Mouse (Mus musculus): ENCODE data around the gene Tnfsf12.

Gene Tnfsf12

DNA sequence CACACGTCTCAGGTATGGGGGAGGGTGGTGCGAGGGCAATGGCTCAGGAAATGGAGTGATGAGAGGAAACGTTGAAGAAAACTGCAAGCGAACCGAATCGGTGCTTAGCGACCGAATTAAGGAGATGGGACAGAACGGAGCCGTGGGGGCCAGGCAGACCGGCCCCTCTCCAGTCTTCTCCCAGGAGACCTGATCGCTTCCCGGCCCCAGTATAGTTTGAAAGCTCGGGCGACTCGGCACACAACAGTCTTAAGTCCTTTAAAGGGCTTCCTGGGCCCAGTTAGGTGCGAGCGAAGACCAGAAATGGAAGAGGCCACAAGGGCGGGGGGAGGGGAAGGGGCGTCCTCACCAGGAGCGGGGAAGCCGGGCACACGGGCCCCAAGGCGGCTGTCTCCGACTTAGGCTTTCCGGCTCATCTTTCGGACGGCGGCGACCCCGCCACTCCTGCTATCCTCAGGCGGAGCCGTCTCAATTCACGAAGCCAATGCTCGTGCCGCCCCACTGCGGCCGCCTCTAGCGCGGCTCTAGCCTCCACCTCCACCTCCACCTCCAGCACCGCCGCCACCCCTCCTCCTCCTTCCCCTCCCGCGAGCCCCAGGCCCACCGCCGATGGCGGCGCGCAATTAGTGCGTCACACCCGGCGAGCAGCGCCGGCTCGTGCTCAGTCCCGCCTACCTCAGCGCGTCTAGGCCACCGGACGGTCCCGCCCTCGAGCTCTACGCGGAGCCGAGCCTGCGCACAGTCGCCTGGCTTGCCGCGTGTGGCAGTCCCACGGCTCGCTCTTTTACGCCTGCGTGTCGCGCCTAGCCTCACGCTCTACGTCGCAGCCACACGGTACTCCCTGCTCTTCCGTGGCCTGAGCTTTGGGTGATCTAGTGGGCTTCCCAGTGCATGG, 14.1 kb downstream of the Tnfsf12 start, which contains the start of gene Senp3:
TSS of gene Senp3 (minus strand) at position 771 of the 895 bp plus-strand sequence.
- DNase-seq (ENCODE audit: low spot score in 2 of 2) = peak; percentile 94 to 96

DNA sequence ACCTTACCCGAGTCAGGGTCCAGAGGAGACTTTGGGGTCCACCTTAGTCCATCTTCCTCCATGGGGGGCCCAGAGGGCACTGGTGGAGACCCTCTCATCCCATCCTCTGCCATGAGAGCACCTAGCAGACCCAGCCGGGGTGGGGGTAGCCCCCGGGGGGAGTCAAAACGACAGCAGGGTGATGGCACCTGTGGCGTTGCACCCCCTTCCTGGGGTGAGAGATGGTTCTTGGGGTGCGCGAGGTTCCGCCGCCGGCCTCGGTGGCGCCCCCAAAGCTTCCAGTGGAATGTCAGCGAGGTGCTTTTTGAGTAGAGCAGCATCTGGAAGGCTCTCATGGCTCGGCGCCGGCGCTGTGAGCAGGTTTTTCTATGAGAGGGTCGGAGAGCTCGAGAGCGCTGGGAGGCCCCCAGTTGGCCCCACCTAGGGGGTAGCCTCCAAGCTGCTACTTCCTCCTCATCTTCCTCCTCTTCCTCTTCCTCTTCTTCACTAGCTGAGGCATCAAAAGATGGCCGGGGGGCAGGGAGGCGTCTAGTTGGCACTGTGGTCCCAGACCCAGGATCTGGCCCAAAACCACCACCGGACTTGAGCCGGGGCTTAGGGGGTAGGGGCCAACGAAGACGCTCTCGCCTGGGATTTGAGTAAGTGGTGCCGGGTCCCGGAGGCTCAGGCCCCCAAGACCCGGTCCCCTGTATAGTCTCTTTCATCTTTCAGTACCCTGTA, 15.4 kb downstream of the Tnfsf12 start:
- no peak for DNase-seq (ENCODE audit: low spot score in 2 of 2)

DNA sequence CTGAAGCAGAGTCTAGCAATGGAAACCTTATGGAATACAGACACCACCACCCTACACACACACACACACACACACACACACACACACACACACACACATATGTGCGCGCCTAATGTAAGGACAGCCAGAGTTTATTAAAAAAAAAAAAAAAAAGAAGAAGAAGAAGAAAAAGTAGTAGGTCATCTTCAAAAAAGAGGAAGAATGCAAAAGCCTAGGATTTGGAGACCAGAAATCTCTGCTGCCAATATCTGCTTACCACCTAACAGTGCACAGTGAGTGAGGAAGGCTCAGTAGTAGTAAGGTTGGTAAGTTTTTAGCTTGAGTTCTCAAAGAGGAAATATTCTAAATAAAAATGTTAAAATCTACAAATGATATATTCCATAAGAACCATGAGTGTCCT, 16.5 kb downstream of the Tnfsf12 start:
- no peak for DNase-seq (ENCODE audit: low spot score in 2 of 2)

DNA sequence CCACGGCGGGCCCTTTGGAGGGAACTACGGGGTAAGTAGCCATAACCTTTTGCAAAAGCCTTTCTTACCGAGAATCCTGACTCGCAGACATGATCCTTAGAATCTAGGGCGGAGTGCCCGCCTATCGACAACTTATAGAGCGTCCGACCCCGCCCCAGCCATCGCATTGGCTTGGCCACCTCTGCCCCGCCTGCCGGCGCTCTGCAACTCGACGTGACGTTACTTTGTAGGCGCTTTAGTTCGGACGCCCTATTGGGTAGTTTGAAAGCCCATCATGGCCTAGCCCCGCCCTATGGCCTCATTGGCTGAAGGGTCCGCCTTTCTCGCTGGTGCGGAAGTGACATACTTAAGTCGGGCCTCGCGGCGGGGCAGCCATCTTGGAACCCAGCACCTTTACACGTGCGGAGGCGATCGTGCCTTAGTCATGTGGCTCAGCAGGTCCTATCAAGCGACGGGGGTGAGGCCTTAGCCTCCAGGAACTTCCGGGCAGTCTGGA, 23.4 kb downstream of the Tnfsf12 start, which contains the start of gene Eif4a1:
TSS of gene Eif4a1 (minus strand) at position 213 of the 496 bp plus-strand sequence.
- peak; percentile 100 for DNase-seq (ENCODE audit: low spot score in 2 of 2)

DNA sequence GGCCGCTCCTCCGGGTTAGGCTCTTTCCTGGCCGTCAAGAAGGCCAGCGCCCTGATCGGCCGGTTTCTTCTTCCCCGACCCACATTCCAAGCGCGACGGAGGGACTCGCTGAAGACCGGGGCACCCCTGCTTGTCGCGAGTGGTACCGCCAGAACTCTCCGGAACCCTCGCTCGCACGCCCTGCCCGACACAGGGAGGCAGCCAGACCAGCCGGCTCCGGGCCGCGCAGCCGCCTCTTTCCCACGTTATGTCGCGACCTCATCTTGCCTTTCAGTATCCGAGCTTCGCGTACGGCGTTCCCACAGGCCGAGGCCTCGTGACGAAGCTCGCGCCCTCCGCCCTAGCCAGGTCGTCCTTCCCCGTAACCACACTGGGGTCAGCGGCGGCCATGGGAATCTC, 23.9 kb downstream of the Tnfsf12 start:
- DNase-seq (ENCODE audit: low spot score in 2 of 2) = no peak

DNA sequence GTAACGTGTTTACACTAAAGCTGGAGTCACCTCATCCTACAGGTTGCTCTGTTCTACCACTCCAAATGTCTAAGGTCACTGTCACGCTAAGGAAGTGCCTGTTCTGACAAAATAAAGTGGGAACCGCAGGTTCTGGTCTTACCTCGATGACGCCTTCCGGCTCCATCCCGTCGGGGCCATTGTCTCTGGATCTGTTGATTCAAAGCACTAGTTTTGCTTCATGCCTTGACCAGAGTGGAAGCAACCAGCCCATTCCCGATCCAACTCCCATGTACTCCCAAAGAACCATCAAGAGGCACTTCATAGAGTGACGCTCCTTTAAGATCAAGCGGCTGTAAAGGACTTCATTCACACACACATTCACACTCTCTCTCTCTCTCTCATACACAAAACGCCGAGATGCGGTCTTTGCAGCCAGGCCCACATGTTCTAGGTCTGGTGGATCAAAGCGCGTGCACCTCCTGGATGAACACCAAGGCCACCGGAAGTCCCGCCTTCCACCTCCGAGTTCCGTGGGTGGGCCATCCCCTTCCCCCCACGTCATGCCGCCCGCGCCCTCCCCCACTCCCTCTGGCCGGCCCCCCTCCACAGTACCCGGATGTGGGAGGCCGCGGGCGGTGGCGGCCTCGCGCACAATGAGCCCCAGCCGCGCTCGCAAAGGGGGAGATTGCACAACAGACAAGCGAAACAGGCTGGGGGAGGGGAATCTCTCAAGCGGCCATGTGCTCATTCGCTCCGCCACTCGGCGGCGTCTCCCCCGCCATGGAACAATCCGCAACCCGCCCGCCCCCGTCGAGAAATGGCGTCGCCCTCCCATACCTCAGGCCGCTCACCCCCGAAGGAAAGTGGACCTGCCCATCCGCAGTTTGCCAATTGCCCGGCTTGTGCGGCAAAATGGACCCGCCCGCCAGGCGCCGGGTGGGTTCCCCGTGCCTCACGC, 24.6 kb downstream of the Tnfsf12 start:
- DNase-seq (ENCODE audit: low spot score in 2 of 2) = peak; percentile 86 to 92

DNA sequence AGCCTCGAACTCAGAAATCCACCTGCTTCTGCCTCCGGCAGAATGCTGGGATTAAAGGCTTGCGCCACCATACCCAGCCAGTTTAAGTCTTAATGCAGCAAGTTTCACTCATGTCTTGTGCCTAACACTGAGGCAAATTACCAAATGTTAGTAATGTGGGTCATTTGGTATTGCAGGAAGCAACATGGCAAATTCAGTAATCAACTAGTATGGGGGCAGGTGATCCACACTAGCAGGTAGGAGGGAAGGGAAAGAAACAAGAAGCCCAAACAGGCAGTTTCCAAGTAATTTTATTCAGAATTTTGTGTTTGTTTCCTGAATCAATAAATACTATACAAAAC, 29.0 kb downstream of the Tnfsf12 start:
- no peak for DNase-seq (ENCODE audit: low spot score in 2 of 2)

DNA sequence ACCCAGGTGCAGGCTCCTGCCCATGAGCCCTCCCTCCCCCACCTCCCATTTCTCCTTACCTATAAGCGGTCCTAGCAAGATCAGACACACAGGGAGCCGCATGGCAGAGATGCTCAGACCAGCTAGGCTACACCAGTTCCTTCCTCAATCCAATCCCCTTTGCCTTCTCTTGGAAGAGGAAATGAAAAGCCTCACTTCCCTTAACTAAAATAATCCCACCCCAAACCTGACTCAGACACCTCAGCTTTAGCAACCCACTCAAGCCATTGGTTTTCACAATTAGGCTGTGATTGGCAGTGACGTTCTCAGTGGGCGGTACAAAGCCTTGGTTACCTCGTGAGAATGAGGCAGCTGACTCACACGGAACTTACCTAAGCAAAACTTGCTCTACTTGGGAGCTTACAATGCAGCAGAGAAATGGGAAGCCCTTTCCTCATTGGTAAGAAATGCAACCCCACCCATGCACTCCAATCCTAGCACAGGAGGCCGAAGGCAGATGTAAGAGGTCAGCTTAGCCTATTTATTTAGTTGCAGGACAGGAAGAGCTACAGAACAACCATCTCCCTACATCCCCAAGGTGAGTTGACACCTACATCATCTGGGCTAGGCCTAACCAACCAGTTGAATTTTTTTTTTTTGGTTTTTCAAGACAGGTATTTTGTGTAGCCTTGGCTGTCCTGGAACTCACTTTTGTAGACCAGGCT, 29.5 kb downstream of the Tnfsf12 start, which contains the start of gene Cd68:
TSS of gene Cd68 (minus strand) at position 193 of the 704 bp plus-strand sequence.
- DNase-seq (ENCODE audit: low spot score in 2 of 2) = peak; percentile 79 to 82

DNA sequence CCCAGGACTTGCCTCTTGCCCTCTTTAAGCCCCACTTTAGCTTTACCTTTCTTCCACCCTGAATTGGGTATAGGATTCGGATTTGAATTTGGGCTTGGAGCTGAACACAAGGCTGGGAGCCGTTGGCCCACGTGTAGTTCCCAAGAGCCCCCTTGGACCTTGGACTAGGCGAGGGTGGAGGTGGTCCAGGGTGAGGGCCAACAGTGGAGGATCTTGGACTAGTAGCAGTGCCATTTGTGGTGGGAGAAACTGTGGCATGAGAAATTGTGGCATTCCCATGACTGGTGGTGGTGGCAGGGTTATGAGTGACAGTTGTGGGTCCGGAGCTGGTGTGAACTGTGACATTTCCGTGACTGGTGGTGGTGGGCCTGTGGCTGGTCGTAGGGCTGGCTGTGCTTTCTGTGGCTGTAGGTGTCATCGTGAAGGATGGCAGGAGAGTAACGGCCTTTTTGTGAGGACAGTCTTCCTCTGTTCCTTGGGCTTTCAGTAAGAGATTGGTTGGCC, 30.1 kb downstream of the Tnfsf12 start:
- no peak for DNase-seq (ENCODE audit: low spot score in 2 of 2)

DNA sequence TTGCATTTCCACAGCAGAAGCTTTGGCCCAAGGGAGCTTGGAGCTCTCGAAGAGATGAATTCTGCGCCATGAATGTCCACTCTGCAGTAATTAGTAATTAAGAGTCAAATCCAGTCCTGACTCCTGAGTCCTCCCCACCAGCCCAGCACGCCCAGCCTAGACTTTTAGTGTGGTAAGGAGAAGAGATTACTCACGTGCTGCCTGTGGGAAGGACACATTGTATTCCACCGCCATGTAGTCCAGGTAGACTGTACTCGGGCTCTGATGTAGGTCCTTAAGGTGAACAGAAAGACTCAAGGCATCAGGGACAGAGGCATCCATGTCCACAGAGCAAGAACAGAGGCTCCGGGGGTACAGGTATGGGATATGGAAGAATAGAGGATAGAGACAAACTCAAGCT, 30.8 kb downstream of the Tnfsf12 start:
- DNase-seq (ENCODE audit: low spot score in 2 of 2) = no peak

DNA sequence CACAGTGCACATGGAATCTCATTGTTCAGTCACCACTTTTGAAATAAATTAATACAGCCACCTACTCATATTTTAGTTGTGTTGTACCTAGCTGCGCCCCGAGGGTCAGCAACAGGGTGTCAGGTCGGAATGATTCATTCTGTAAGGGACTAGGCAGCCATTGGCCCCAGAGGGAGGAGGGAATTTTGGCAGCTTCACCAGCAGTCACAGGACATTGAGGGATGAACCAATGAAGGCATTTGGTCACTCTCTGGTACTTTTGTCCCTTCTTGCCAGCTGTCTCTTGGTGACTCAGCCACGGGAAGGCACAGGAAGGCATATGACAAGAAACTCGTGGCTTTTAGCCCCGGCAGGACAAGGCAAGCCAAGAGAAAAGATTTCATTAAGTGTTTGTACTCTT, 31.9 kb downstream of the Tnfsf12 start:
- no peak for DNase-seq (ENCODE audit: low spot score in 2 of 2)

DNA sequence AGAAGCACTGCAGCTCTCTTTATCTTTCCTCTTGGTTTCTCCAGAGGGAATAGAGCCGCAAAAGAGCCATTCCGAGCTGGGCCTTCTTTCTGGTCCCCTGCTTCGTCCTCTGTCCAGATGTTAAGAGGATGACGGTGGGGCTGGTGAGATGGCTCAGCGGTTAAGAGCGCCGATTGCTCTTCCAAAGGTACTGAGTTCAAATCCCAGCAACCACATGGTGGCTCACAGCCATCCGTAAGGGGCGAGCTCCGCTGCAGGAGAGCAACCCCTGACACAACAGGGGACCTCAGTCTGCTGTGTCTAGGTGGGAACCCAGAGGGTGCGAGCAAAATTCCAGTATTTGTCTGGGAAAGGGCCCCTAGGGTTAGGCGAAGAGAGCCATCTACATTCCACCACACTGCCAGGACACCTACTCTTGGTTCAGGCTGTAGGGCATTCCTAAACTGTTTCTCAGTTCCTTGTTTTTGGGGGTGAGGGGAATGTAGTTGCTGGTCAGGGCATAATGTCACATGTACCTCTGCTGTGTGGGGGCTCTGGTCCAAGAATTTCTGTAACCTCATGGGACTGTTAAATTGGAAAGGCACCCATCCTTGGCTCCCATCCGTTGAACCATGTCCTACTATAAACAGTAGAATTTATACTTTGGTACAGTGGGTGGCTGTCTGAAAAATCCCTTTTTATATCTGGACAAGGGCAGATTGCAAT, 32.5 kb downstream of the Tnfsf12 start:
- no peak for DNase-seq (ENCODE audit: low spot score in 2 of 2)

DNA sequence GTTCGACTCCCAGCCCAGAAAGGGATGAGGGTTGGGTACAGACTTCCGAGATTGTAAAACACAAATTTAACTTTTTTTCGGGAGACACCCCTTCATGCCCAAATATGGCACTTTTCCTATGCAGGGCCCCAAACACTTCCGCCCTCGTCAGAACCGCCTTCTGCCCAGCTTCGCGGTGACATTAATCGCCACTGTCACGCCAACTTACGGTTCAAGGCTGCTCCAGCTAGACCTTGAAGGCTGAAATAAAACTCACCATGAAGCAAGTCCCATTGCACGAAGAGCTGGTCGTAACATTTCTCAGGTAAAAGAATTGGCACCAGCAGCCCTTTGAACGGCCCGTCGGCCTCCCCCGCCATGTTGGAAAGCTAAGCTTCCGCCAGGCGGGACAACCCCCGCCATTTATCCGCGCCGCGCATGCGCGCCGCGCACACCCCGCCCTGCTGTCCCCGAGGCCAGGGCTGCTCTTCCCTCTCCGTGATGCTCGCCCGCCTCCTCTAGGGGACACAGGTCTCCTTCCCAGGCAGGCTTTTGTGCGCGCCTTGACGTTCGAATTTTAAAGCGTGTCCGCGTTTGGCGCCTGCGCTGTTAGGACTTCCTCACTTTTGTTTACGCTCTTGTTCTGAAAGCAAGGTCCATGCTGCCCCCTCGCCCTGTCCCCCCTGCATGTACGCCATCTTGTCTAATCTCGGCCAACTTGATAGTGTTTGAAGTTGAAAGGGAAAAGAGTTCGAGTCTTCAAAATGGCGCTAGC, 33.3 kb downstream of the Tnfsf12 start, which contains the start of gene Mpdu1:
TSS of gene Mpdu1 (minus strand) at position 430 of the 754 bp plus-strand sequence.
- peak; percentile 94 to 95 for DNase-seq (ENCODE audit: low spot score in 2 of 2)

DNA sequence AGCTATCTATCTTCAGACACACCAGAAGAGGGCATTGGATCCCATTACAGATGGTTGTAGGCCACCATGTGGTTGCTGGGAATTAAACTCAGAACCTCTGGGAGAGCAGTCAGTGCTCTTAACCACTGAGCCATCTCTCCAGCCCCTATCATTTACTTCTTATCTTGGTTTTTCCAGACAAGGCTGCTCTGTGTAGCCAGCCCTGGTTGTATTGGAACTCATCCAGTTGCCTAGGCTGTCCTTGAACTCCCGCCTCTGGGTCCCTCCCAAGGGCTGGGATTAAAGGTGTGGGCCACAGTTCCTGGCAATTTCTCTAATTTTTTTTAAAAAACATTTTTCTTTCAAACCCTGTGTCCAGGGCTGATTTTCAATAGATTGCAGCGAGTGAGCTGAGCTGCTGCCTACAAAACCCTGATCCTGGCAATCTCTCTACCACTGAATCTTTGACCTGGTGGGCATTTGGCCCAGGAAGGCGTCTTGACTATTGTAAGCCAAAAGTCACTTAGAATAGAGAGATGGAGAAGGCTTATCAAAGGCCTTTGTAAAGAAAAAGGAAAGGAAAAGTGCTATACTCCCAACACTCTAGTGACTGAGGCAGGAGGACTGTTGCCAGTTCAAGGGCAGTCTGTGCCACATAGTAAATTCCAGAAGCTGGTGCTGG, 34.3 kb downstream of the Tnfsf12 start:
- DNase-seq (ENCODE audit: low spot score in 2 of 2) = no peak

DNA sequence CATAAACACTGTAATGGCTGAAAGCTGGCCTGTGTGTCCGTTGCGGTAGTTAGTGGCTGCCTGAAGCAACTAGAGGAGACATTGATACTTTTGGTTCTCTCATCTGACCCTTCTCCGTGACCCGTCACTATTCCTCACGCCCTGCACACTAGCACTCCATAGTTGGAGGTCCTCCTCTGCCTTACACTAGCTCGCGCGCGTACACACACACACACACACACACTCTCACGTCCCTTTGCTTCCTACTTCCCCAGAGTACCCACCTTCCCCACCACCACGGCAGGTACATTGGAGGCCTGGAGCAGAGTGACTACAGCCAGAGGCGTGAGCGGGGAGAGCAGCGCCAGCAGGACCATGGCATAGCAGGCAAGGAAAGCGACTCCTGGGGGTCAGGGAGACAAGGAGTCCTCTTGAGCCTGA, 38.2 kb downstream of the Tnfsf12 start:
- DNase-seq (ENCODE audit: low spot score in 2 of 2) = no peak

DNA sequence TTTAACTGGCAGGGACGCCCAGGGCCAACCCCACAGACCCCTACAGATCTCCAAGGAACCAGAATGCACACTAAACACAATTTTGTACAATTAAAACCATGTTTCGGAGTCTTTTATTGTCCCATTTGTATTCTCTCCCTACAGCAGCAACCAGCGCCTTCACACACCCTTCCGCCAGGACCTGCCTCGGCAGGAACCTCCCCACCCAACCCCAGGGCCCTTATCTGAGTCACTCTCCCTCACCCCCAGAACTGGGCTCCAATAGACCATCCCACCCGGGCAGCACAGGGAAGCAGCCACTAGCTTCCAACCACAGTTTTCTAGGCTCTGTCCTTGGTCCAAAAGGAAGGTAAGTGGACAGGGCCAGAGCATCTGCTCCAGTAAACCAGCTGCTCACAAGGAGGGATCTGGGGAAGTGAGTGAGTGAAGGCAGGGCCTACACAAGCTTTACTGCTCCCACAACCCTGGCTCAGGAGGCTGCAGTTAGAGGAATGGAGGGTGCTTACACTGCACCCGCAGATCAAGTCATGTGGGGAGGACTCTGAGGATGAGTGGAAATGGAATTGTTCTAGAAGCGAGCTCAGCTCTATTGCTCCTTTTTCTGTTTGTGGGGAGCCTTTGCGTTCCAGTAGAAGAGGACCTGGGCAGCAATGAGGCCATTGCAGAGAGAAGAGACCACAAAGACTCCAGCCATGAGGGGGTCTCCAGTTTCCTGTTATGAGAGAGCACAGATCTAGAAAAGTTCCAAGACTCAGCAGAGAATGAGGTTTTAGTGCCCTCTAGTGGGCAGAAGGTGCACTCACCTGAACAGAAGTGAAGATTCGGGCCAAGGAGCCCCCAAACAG, 38.8 kb downstream of the Tnfsf12 start:
- DNase-seq (ENCODE audit: low spot score in 2 of 2) = no peak

DNA sequence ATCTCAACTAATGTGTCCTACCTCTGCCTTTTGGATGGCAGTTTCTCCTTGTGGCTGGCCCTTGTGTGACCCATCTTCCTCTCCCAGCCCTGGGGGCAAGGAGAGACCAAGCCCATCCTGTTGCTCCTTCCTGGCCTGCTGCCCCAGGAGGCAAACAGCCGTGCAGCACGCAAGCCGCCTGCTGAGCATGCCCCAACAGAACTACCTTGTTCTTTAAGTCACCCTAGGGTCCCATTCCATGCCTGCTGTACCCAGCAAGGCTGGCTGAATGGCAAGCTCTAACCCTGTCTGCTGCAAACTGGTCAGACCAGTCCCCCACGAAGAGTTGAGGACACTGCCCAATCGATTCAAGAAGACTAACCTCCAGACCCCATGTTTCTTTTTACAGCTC, 39.6 kb downstream of the Tnfsf12 start:
- DNase-seq (ENCODE audit: low spot score in 2 of 2) = no peak
